Mouse (Mus musculus) lung, postnatal 10 days (tissue): ENCODE results near the gene Tmem121.

ENCODE experiments used
- DNase-seq: peaks from one replicate; pipeline ENCODE4 v3.0.0; 2021

The Tmem121 gene

GRCm38 (mm10) chr12:113185442-113186291 lies at the start of gene Tmem121:
Gene Tmem121 (plus strand): TSS chr12:113185930.
- DNase-seq = no peak

GRCm38 (mm10) chr12:113136492-113137020 lies 49.2 kb upstream of the Tmem121 start:
- DNase-seq = no peak

GRCm38 (mm10) chr12:113137260-113138213 lies 48.2 kb upstream of the Tmem121 start:
- no peak for DNase-seq

- DNase-seq = no peak
Measured at GRCm38 (mm10) chr12:113138291-113138690, 47.4 kb upstream of the Tmem121 start.

- peak; percentile 79 for DNase-seq
Measured at GRCm38 (mm10) chr12:113138901-113139864, 46.5 kb upstream of the Tmem121 start.

GRCm38 (mm10) chr12:113139908-113140615 lies 45.7 kb upstream of the Tmem121 start, which contains the start of gene Crip2:
Gene Crip2 (plus strand): TSS chr12:113140236.
- DNase-seq = peak; percentile 97

- peak; percentile 71 for DNase-seq
Measured at GRCm38 (mm10) chr12:113140616-113141411, 44.9 kb upstream of the Tmem121 start.

GRCm38 (mm10) chr12:113141531-113141973 lies 44.2 kb upstream of the Tmem121 start:
- DNase-seq = peak; percentile 86

- DNase-seq = peak; percentile 95
Measured at GRCm38 (mm10) chr12:113142021-113142975, 43.4 kb upstream of the Tmem121 start.

GRCm38 (mm10) chr12:113143164-113143563 lies 42.6 kb upstream of the Tmem121 start:
- DNase-seq = peak; percentile 53

GRCm38 (mm10) chr12:113144001-113144756 lies 41.6 kb upstream of the Tmem121 start:
- DNase-seq = peak; percentile 79

- DNase-seq = no peak
Measured at GRCm38 (mm10) chr12:113144886-113145285, 40.8 kb upstream of the Tmem121 start.

GRCm38 (mm10) chr12:113145591-113145990 lies 40.1 kb upstream of the Tmem121 start:
- DNase-seq = no peak

GRCm38 (mm10) chr12:113146112-113147057 lies 39.3 kb upstream of the Tmem121 start, which contains the start of gene Crip1:
Gene Crip1 (plus strand): TSS chr12:113146316.
- DNase-seq = peak; percentile 96

GRCm38 (mm10) chr12:113147481-113147880 lies 38.2 kb upstream of the Tmem121 start:
- peak; percentile 49 for DNase-seq

- DNase-seq = peak; percentile 87
Measured at GRCm38 (mm10) chr12:113148381-113149035, 37.2 kb upstream of the Tmem121 start.
